Mouse (Mus musculus): ENCODE results near the gene Sufu.

The Sufu gene

DNA sequence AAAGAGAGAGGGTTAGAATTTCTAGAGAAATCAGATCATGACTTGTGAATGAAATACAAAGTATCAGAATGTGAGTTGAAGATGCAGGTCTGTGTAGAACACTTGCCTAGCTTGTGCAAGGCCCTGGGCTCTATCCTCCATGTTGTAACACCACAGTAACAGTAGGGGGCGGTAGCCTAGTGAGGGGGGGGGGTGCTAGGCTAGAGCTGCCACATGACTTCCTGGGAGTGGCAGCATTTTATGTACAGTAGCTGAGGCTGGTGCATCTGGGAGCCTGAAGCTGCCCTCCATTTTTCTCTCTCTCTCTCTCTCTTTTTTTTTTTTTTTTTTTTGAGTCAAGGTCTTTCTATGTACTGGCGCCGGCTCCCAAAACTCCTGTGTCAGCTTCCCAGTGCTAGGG, 114.1 kb downstream of the Sufu start:
- no peak for DNase-seq (ENCODE audit: low read depth, low spot score)

DNA sequence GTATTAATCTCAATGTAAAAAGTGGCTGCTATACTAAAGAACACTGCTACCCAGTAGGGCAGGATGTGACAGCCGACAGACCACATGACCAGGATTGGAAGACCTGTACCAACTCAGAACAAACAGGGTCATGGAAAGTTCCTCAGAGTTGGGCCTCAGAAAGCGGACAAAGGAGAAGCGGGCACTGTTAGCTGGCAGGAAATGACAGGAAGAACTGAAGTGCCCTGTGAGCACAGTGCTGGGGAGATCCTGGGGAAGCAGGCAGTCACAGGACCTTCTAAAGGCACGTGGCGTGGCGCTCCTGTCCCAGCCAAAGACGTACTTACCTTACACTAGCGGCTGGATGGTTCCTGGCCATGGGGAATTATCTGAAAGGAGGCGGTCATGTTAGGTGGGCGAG, 114.6 kb downstream of the Sufu start:
- no peak for DNase-seq (ENCODE audit: low read depth, low spot score)

DNA sequence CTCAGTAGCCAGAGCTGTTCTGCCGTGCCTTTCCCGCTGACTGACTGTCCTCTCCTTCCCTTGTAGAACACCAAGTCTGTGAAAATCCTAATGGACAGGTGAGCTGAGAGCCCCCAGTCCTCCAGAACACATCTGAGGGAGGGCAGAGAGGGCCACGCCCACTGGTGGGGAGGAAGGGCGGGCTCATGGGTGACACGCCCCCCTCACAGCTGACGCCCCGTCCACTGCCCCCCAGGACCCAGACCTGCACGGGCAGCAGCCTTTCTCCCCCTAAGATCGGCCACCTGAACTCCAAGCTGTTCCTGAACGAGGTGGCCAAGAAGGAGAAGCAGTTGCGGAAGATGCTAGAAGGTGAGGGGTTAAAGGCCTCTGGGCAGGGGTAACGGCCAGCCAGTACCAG, 117.7 kb downstream of the Sufu start:
- no peak for DNase-seq (ENCODE audit: low read depth, low spot score)

DNA sequence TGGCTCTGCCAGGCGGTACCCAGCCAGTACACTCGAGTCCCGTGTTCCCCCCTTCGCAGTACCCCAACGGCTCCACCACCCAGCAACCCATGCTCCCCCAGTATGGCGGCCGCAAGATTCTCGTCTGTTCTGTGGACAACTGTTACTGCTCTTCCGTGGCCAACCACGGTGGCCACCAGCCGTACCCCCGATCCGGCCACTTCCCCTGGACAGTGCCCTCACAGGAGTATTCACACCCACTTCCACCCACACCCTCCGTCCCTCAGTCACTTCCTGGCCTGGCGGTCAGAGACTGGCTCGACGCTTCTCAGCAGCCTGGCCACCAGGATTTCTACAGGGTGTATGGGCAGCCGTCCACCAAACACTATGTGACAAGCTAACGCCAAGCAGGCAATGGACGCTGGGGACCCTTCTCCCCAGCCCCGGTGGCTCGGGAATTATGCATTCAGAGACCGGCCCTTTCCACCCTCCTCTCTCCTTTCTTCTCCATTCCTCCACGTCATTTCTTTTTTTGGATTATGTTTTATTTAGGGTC, 118.7 kb downstream of the Sufu start:
- no peak for DNase-seq (ENCODE audit: low read depth, low spot score)

DNA sequence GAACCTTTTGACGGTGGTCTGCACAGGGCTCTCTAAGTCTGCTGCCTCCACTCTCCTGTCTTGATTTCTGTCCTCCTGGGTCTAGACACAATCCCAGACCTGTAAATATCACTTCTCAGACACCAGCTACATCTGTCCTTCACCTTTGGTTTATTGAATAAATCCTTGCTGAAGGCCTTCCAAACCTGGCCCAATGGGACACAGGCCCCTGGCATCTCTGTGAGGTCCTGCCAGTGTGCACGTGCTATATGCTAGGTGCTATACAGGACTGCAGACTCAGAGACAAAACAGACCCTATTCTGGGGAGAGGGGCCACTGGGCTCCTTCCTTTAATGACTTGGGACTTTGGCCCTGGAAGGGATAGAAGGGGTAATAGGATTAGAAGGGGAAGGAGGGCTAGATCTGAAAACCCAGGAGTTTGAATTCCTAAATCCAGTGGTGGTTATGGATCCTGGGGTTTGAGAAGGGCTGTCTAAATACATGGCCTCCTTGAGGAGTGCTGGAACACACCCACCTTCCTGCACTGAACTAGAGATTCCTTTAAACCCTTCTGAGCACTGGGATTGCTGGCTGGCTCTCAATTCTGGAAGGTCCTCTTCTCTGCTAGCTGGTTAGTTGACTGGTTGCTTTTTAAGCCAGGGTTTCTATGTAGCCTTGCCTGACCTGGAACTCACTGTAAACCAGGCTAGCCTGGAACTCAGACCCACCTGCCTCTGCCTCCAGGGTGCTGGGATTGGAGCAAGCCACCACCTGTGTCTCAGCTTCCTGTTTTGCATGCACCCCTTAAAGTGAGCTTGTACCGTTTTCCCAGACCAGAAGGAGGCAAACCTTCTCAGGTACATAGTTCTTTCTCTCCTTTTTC, 120.2 kb downstream of the Sufu start:
- no peak for DNase-seq (ENCODE audit: low read depth, low spot score)

DNA sequence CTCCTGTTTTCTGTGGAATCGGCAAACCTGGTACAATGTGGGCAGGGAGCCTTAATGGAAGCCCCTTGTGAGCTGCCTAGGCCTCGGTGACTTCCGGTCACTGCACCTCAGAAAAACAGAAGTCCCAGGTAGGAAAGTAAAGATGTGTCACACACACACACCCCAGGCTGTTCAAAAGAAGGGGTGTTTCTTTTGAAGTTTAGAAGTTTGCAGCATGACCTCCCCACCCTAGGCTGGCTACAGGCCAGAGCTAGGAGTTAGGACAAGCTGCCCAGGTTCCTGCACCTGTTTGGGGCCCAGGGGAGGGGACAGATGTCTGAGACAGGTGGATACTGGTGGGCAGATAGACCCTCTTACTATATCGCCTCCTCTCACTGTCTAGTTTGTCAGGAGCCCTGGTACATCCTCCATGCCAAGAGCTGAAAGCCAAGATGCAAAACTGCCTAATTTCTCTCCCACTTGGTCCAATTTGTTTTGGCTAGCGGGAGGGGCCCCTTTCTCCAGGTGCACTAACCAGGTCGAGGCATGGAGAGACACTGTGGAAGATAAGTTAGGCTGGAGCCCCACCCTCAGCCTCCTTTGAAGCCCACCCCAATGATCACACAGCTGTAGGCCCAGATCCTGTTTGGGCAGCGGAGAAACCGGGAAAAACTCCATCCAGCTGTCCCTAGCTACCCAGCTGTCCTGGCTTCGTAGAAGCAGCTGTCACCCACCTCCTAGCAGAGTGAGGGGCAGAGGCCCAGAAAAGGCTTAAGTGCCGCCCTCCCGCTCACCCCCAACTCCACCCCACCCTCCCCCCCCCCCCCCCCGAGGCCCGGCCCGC, 121.0 kb downstream of the Sufu start:
- no peak for DNase-seq (ENCODE audit: low read depth, low spot score)

DNA sequence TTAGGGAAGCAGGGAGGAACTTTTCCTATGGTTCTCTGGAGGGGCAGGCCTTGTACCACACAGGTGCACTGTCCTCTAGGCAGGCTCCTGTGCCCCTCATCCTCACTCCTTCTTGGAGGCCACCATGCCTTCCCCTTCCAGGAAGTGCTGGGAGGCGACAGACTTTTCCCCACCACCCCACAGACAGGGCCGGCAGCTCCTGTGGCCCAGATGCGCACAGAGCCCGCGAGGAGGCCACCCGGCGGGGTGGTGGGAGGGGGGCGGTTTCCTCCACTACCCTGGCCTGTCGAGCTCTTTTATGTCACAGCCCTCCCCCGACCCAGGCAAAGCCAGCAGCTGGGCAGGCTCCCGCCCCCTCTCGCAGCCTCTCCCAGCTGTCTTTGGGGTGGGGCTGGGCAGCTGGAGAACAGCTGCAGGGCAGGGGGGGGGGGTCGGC, 121.7 kb downstream of the Sufu start:
- peak; percentile 62 for DNase-seq (ENCODE audit: low read depth, low spot score)

DNA sequence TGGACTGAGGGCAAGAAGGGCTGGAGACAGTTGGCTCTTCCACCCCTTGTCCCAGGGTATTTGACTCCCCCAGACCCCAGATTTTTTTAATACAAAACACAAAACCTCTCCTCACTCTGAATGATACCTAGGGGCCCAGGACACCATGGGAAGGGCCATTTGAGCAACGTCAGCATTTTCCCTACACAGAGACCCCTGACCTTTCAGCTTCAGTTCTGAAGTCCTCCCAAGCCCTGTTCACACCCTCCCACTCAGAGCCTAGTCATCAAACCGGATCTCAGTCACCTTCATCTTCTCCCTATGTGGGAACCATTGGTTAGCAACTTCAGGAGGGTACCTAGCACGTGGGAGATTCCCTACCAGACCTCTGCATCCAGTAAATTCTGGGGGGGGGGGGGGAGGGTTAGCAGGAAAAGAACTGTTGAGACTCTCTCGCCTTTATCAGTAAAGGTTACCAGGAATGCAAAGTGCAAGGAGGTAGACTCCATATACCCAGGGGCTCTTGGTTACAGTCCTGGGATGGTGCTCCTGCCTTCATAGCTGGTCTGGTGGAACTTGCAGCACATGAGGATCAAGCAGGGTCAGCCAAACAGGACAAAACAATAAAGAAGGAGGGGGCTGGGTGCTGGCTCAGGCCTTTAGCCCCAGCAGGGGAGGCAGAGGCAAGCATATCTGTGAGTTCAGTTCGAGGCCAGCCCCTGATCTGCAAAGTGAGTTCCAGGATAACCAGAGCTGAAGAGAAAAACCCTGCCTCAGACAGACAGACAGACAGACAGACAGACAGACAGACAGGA, 122.3 kb downstream of the Sufu start:
- no peak for DNase-seq (ENCODE audit: low read depth, low spot score)

DNA sequence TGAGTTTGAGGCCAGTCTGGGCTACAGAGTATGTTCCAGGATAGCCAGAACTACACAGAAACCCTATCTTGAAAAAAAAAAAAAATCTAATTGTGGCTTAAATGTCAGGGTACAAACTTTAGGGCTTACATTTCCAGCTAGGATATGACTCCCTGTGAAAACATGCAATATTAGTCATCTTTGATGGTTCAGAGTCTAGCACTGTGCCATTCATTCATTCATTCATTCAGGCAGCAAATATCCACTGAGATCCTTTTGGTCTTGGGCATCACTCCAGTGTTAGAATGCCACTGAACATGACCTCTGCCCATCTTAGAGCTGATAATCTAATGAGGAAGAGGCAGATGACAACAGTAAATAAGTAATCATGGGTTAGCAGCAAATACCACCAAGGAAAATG, 125.0 kb downstream of the Sufu start:
- no peak for DNase-seq (ENCODE audit: low read depth, low spot score)

DNA sequence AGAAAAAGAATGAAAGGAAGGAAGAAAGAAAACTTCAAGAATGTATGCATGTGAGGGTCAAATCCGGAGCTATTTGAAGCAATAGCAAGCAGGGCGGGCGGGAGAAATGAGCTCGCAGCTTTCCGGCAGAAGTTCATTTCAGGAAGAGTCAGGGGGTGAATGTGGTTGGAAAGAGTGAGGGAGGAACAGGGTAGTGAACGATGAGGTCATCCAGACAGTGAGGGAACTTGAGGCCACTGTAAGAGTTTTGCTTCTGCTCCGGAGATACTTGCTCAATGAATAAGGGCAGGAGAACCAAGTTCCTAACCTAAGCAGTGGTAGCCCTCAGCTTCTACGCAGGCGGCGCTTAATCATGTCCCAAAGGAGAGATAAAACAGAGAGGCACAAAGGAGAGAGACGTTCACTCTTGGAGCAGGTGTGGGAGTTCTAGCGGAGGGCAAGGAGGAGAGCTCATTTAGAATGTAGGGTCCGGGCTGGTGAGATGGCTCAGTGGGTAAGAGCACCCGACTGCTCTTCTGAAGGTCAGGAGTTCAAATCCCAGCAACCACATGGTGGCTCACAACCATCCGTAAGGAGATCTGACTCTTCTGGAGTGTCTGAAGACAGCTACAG, 125.8 kb downstream of the Sufu start:
- DNase-seq (ENCODE audit: low read depth, low spot score), result no peak

DNA sequence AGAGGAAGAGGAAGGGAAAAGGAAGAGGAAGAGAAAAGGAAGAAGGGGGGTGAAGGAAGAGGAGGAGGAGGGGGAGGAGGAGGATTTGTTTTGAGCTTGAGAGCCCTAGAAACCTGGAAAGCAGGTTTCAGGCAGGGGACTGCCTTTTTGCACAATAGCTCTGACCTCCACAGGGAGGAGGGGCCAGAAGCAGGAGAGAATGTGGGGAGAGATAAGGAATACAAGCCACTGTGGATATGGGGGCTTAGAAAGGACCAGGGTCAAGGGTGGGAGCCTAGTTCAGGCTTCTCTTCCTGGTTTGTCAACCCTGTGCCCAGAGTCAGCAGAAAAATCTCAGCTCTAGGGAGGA, 126.4 kb downstream of the Sufu start:
- no peak for DNase-seq (ENCODE audit: low read depth, low spot score)

DNA sequence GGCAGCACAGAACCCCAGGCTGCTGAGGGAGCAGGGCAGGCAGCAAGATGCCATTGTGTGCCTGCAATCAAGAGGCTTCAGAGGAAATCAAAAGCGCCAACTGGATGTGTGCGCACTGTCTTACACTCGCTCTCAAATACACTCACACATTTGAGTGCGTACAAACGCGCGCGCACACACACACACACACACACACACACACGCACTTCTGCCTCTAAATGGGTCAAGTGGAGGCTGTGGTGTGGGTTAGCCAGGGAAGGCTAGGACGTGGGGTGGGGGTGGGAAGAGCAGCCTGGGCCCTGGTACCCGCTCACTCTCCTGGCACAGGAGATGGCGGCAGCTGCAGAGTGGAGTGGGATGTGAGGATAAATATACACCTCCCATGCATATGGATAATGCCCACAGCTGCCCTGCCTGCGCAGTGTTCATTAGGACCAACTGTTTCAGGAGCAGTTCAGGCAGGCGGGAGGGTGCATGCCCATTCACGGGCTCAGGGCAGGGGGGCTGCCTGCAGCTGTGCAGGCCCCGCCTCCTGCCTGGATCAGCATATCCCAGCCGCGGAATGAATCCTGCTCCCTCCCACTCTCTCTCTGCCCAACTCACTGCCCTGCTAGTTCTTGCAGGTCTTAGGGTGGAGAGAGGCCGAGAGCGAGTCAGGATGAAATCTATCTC, 126.9 kb downstream of the Sufu start:
- DNase-seq (ENCODE audit: low read depth, low spot score), result peak; percentile 77

DNA sequence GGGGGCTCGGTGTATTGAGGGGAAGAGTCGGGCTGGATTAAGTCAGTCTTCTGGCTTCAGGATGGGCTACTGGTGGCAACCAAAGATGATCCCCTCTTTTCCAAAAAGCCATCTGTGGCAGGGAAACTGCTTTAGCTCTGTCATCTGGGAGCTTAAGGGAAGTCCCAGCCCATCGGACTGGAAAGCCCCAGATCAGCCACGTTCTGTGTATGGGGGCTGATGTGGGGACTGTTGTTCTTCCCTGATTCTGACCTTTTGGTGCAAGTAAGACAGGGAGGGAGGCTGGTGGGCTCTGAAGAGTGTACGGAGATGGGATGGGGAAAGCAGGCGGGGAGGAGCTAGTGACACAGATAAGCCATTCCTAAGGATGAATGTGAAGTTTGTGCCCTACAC, 127.5 kb downstream of the Sufu start:
- DNase-seq (ENCODE audit: low read depth, low spot score), result no peak

DNA sequence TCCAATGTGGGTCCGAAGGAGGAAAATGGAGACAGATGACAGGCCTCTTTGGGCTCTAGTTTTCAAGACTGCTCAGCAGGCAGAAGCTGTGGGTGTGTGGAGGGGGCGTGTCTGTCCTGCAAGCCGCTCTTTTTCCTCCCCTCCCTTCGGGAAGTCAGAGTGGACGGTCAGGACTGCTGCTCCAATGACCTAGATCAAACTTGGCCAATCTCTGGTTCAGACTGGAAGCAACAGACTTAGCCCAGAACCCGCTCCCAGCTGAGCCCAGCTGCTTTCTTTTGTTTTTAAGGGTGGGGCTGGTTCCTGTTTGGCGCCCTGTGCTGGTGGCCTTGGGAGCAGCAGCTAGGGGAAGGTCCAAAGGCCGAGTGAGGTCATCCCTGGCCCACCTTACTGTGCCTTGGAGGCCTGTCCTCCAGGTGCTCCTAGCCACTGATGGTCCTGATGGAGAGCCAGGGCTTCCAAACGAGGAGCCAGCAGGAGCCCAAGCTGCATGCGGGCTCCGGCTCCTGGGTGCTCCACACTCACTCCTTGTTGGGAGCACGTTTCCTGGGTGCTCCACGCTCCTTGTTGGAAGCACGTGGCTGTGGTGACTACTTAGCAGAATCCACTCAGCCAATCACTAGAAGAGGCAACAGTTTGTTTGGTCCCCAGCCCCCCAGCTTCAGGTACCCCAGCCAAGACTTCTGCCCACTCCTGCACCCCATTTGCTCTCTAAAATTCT, 128.1 kb downstream of the Sufu start:
- DNase-seq (ENCODE audit: low read depth, low spot score), result no peak

DNA sequence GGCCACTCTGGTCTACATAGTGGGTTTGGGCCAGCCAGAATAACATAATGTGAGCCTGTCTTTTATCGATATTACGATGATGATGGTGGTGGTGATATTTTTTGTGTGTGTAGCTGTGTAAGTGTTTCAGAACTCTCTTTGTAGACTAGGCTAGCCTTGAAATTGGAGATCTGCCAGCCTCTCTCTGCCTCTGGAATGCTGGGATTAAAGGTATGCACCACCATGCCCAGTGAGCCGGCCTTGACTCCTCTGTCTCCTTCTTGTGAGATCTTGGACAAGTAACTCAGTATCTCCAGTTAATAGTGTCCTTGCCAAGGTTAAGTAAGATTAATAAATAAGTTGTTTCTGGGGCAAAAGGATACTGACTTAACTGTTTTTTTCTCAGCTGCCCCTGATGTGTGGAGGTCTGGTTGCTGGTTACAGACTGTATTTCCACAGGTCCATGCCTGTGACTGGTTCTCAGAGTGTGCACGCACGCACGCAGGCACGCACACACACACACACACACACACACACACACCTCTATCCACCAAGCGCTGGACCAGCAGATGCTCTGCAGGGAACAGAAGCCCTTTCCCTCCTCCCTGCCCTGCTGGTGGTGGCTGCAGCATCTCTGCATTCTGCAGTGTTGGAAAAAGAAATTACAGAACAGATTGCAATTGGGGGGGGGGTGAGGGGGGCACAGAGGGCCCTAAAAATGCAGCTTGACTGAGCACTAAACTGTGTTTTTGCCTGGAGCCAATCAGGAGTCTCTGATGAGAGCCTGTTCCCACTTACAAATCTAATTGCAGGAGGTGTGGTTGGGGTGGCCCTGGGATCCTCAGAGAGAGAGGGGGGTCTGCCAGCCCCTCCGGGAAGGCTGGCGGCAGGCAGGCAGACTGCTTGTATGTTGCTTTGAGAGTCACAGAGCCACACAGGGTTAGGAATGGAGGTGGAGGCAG, 129.3 kb downstream of the Sufu start:
- DNase-seq (ENCODE audit: low read depth, low spot score), result no peak

DNA sequence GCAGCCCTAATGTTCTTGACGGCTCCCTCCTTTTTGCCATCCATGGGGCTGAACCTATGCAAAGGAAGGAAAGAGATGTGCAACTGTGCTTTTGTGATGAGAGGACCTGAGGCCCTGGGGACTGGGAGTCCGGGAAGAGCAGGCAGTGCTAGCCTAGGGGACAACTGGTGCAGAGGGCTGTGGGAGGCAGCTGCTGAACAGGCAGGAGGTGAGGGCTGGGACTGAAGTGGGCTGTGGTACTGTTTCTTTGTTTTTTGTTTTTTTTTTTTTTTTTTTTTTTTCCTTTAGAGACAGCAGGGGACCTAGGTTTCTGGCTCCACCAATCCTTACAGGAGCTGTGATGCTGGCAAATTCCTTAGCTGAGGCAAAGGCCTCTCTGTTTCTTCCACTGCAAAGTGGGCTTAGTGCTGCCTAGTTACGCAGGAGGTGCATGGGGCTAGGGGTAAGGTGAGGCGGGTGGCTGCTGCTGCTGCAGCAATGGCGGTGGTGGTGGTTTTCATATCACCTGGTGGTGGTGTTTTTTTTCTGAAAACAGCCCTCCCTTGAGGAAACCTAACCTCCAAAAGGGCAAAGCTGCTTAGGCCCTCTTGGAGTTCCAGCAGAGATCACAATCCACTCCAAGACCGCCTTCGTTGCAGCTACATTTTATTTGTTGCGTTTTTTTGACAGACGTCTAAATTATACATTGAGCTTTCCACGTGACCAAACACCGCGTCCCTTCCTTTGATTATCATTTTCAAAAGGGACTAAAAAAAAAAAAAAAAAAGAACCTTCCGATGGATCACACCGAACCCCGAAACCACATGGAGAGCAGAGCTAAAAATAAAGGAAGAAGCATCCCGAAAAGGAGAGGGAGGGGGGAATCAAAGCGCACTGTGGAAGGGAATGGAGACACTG, 131.2 kb downstream of the Sufu start:
- no peak for DNase-seq (ENCODE audit: low read depth, low spot score)

DNA sequence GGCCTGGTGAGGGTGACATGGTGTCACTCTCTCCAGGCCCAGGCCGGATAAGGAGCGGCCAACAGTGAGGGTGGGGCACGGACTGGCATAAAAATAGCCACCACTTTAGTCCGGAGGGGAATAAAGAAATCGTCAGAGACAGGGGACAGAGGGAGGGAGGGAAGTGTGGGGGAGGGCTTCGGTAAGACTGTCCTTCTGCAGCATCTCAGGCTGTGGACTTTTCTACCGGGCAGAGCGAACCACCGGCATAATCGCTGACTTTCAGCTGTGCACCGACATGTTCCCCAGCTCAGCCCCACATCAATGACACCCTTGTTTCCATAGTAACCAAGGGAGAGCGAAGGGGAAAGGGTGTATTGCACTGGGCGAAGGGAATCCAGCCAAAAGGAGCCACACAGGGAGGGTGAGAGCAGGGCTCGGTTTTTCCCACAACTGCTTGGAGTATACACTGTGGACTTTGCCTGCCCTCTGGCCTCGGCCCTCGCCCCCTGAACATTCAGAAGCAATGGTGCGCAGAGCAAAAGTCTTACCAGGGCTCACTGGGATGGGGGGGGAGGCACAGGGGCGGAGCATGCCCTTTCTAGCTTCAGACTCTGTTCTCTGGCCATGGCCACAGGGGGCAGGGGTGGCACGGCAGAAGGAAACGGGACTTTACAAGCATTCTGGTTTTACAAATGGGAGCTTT, 132.0 kb downstream of the Sufu start:
- DNase-seq (ENCODE audit: low read depth, low spot score), result no peak
